Mouse (Mus musculus) brain, embryonic 14.5 days (tissue): ENCODE measurements around the gene Xylb.

Source experiments
- CTCF ChIP-seq: fragments of 200-500 bp; IDR thresholded peaks from 2 replicates; pipeline ENCODE4 v1.5.1; 2012; ENCODE audit warnings: inconsistent platforms, mild to moderate bottlenecking, moderate library complexity, borderline replicate concordance; ENCODE audit not compliant: insufficient read depth, insufficient read length; ENCODE audit errors: extremely low read depth
- POLR2A ChIP-seq: fragments of 200-500 bp; IDR thresholded peaks from 2 replicates; pipeline ENCODE4 v1.6.1; 2012; ENCODE audit warnings: mild to moderate bottlenecking, inconsistent platforms, borderline replicate concordance; ENCODE audit not compliant: poor library complexity, insufficient read depth, insufficient read length, severe bottlenecking; ENCODE audit errors: extremely low read depth

- TF ChIP-seq POLR2A (no peak), CTCF (no peak)
Observed at GRCm38 (mm10) chr9:119382603-119383002, 25.4 kb downstream of the Xylb start.
